Mouse (Mus musculus) megakaryocyte, embryonic 14.5 days (primary cell): ENCODE results near the gene Fam129a.

Experiments used
- FLI1 ChIP-seq: IDR thresholded peaks from 2 replicates; pipeline ENCODE4 v1.6.1; 2012; ENCODE audit warnings: low read length, inconsistent platforms, mixed read lengths
- GATA1 ChIP-seq: IDR thresholded peaks from 3 replicates; pipeline ENCODE4 v1.6.1; 2012; ENCODE audit warnings: mixed read lengths, low read length, inconsistent platforms, borderline replicate concordance

- no peak for TF ChIP-seq FLI1
- TF ChIP-seq GATA1 = no peak
Observed at GRCm38 (mm10) chr1:151679883-151680613, 109.1 kb downstream of the Fam129a start.
